ENCODE assay signal across 8 mouse cellular contexts in the genomic region with DNA sequence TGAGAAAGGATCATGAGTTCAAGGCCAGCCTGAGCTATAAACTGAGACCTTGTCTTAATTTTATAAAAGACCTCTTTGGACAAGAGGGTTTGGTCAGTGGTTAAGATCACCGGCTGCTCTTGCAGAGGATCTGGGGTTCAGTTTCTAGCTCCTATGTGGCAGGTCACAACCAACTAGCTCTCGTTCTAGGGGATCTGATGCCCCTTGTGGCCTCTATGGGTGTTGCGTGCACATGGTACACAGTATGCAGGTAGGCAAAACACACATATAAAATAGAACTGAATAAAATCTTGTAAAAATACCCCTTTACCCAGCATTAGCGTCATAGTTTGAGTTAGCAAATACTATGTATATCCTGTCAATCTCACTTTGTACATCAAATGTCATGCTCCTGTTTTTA. TPM values are rescaled to one million over a fixed set of nuclear protein-coding genes. Genes with fewer than 3 reads are reported as not detected.
DNase-seq lines count a peak whose midpoint lies in the region; ATAC-seq and TF ChIP-seq lines count a peak whose summit lies in the region.

No protein-coding gene starts in this region.

- H3K4me3 ChIP-seq in lung, embryonic 14.5 days (ENCODE audit: low read depth, low read length) = no peak overlapping the region
- H3K4me3 ChIP-seq in intestine, embryonic 16.5 days (ENCODE audit: low read length) = no peak overlapping the region

- H3K36me3 ChIP-seq in lung, embryonic 14.5 days (ENCODE audit: insufficient read depth) = no peaks in the 10 kb centered on the region
- no peaks in the 10 kb centered on the region for H3K36me3 ChIP-seq in intestine, embryonic 16.5 days (ENCODE audit: control insufficient read depth, insufficient read depth, low read length)

- peaks cover 26% of the 10 kb centered on the region for H3K4me1 ChIP-seq in lung, embryonic 14.5 days (ENCODE audit: insufficient read depth)
- H3K4me1 ChIP-seq in intestine, embryonic 16.5 days (ENCODE audit: control insufficient read depth, insufficient read depth, low read length) = peaks cover 7% of the 10 kb centered on the region

- no peaks in the 10 kb centered on the region for H3K27me3 ChIP-seq in lung, embryonic 14.5 days (ENCODE audit: insufficient read depth, low read length)
- no peaks in the 10 kb centered on the region for H3K27me3 ChIP-seq in intestine, embryonic 16.5 days (replicated peaks; ENCODE audit: control insufficient read depth, insufficient read depth, low read length)

- WGBS in lung, embryonic 14.5 days = 75% methylated on average over 4 of the region's 4 CpGs
- WGBS in intestine, embryonic 16.5 days = 83% methylated on average over 4 of the region's 4 CpGs

- H3K9me3 ChIP-seq in lung, embryonic 14.5 days (ENCODE audit: low read depth, low read length) = no peaks in the 10 kb centered on the region
- H3K9me3 ChIP-seq in intestine, embryonic 16.5 days (ENCODE audit: control insufficient read depth, low read length) = no peaks in the 10 kb centered on the region

- ATAC-seq in lung, embryonic 14.5 days (ENCODE audit: insufficient read depth) = no peak
- no peak for ATAC-seq in intestine, embryonic 16.5 days

- peak; percentile 68 for DNase-seq in embryo, embryonic 10 days (ENCODE audit: low spot score)
- no peak for DNase-seq in embryo, embryonic 9.5 days (ENCODE audit: extremely low spot score)
- peak; percentile 66 for DNase-seq in lung, embryonic 14.5 days
- no peak for DNase-seq in lung, postnatal 25 days (ENCODE audit: low spot score)
- peak; percentile 58 for DNase-seq in testis, postnatal 10 days (ENCODE audit: low spot score)
- no peak for DNase-seq in cerebellum, adult 8-10 months
- DNase-seq in right cerebral cortex, postnatal 36 days (ENCODE audit: low spot score in 2 of 2) = no peak

- no peak overlapping the region for H3K4me2 ChIP-seq in lung, embryonic 14.5 days
- no peak overlapping the region for H3K4me2 ChIP-seq in intestine, embryonic 16.5 days (ENCODE audit: low read depth, low read length)

- peak; percentile 60 for TF ChIP-seq CTCF in lung, embryonic 14.5 days (IDR thresholded peaks at IDR 0.05; ENCODE audit: low read depth)

- H3K9ac ChIP-seq in lung, embryonic 14.5 days = no peak overlapping the region
- H3K9ac ChIP-seq in intestine, embryonic 16.5 days (ENCODE audit: low read depth, low read length) = no peak overlapping the region

- peak overlapping the region; percentile 94 for H3K27ac ChIP-seq in lung, embryonic 14.5 days (ENCODE audit: low read depth)
- peak overlapping the region; percentile 57; the same call in 1 of the 2 replicates for H3K27ac ChIP-seq in intestine, embryonic 16.5 days (ENCODE audit: low read length)

RNA-seq across cellular contexts. Expression of a gene that starts 19.4 kb away (rescaled TPM):
- 12.8 and 12.9 TPM in 2 replicates for polyA plus RNA-seq in lung, embryonic 14.5 days (2014; fragmentation: Nextera tagmentation; extraction: Ambion mirVana)
- polyA plus RNA-seq in intestine, embryonic 16.5 days (2015; fragmentation: Nextera tagmentation; extraction: Ambion mirVana) = 8.8 and 9.6 TPM in 2 replicates

Comparison
In these comparisons a context has a peak if more than half of its experiments do, and no peak if none do; other contexts are left out.
1. DNase-seq: peak in embryo, embryonic 10 days (single experiment), lung, embryonic 14.5 days (single experiment) and testis, postnatal 10 days (single experiment); none in embryo, embryonic 9.5 days (single experiment), lung, postnatal 25 days (single experiment), cerebellum, adult 8-10 months (single experiment) and right cerebral cortex, postnatal 36 days (0 of 2).